ENCODE assay signal across 8 mouse cellular contexts in the genomic region with DNA sequence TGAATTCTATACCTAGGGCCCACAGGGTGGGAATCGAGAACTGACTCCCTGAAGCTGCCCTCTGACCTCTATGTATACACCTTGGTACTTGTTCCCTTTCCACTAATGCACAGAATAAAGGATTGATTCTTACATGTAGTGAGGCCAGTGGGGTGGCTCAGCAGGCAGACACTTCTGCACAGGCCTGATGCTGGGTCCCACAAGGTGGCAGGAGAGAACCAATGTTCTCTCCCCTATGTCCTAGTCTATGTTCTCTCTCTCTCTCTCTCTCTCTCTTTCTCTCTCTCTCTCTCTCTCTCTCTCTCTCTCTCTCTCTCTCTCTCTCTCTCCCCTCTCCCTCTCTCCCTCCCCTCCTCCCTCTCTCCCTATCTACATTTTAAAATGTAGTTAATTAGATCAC. TPM values are rescaled to one million over a fixed set of nuclear protein-coding genes. Genes with fewer than 3 reads are reported as not detected.
DNase-seq lines count a peak whose midpoint lies in the region; ATAC-seq and TF ChIP-seq lines count a peak whose summit lies in the region.
"Had no signal": no experiment of that assay in that cellular context is flagged by ENCODE, and none has a peak within 500 bp of the region (broad histone marks: within the 10 kb centered on the region; RNA-seq: fewer than 3 reads in every experiment).

No protein-coding gene starts in this region.

- peak; percentile 70 for TF ChIP-seq CTCF in hindbrain, postnatal 0 days (IDR thresholded peaks at IDR 0.05; ENCODE audit: low read depth)

- 56% methylated on average over 1 of the region's 1 CpGs for WGBS in hindbrain, postnatal 0 days
- 50% methylated on average over 1 of the region's 1 CpGs for WGBS in hindbrain, embryonic 12.5 days
- 70% methylated on average over 1 of the region's 1 CpGs for WGBS in midbrain, embryonic 14.5 days
- 72% methylated on average over 1 of the region's 1 CpGs for WGBS in midbrain, embryonic 10.5 days

- H3K27ac ChIP-seq in hindbrain, postnatal 0 days, result no peak overlapping the region
- H3K27ac ChIP-seq in hindbrain, embryonic 12.5 days, result no peak overlapping the region
- H3K27ac ChIP-seq in midbrain, embryonic 14.5 days (replicated peaks; ENCODE audit: low read depth, low read length), result no peak overlapping the region
- no peak overlapping the region for H3K27ac ChIP-seq in midbrain, embryonic 10.5 days (replicated peaks)
- H3K27ac ChIP-seq: embryonic facial prominence, embryonic 12.5 days had no signal

- no peaks in the 10 kb centered on the region for H3K36me3 ChIP-seq in hindbrain, postnatal 0 days (ENCODE audit: insufficient read depth, low read length)
- H3K36me3 ChIP-seq in hindbrain, embryonic 12.5 days, result no peaks in the 10 kb centered on the region
- H3K36me3 ChIP-seq in midbrain, embryonic 14.5 days (ENCODE audit: control insufficient read depth, insufficient read depth, low read length), result no peaks in the 10 kb centered on the region
- H3K36me3 ChIP-seq in midbrain, embryonic 10.5 days, result peaks cover 3% of the 10 kb centered on the region; the same call in 1 of the 2 replicates
- H3K36me3 ChIP-seq: embryonic facial prominence, embryonic 12.5 days had no signal

- no peak overlapping the region for H3K9ac ChIP-seq in hindbrain, postnatal 0 days (replicated peaks; ENCODE audit: low read length)
- no peak overlapping the region for H3K9ac ChIP-seq in hindbrain, embryonic 12.5 days
- no peak overlapping the region for H3K9ac ChIP-seq in midbrain, embryonic 14.5 days (replicated peaks; ENCODE audit: low read length)
- H3K9ac ChIP-seq: embryonic facial prominence, embryonic 12.5 days had no signal

- no peaks in the 10 kb centered on the region for H3K4me1 ChIP-seq in hindbrain, postnatal 0 days (ENCODE audit: insufficient read depth, low read length)
- H3K4me1 ChIP-seq in hindbrain, embryonic 12.5 days, result no peaks in the 10 kb centered on the region
- peaks cover 5% of the 10 kb centered on the region; the same call in 1 of the 2 replicates for H3K4me1 ChIP-seq in midbrain, embryonic 14.5 days (ENCODE audit: control insufficient read depth, insufficient read depth, low read length)
- no peaks in the 10 kb centered on the region for H3K4me1 ChIP-seq in midbrain, embryonic 10.5 days
- H3K4me1 ChIP-seq: embryonic facial prominence, embryonic 12.5 days had no signal

- H3K27me3 ChIP-seq in hindbrain, postnatal 0 days (ENCODE audit: insufficient read depth, low read length), result no peaks in the 10 kb centered on the region
- H3K27me3 ChIP-seq in hindbrain, embryonic 12.5 days, result no peaks in the 10 kb centered on the region
- no peaks in the 10 kb centered on the region for H3K27me3 ChIP-seq in midbrain, embryonic 14.5 days (ENCODE audit: control insufficient read depth, insufficient read depth, low read length)
- H3K27me3 ChIP-seq in midbrain, embryonic 10.5 days (ENCODE audit: low read depth, poor library complexity, severe bottlenecking), result no peaks in the 10 kb centered on the region
- H3K27me3 ChIP-seq: embryonic facial prominence, embryonic 12.5 days had no signal

- H3K4me3 ChIP-seq in hindbrain, postnatal 0 days (ENCODE audit: low read length), result no peak overlapping the region
- H3K4me3 ChIP-seq in hindbrain, embryonic 12.5 days, result no peak overlapping the region
- H3K4me3 ChIP-seq in midbrain, embryonic 14.5 days (replicated peaks; ENCODE audit: low read depth, low read length), result no peak overlapping the region
- no peak overlapping the region for H3K4me3 ChIP-seq in midbrain, embryonic 10.5 days
- H3K4me3 ChIP-seq: embryonic facial prominence, embryonic 12.5 days had no signal

- H3K4me2 ChIP-seq in hindbrain, postnatal 0 days (ENCODE audit: low read depth, low read length), result no peak overlapping the region
- H3K4me2 ChIP-seq in hindbrain, embryonic 12.5 days (replicated peaks), result no peak overlapping the region
- H3K4me2 ChIP-seq in midbrain, embryonic 14.5 days (ENCODE audit: low read length), result no peak overlapping the region
- H3K4me2 ChIP-seq: embryonic facial prominence, embryonic 12.5 days had no signal

- peak; percentile 73; the same call in 1 of the 2 replicates for ATAC-seq in hindbrain, postnatal 0 days
- ATAC-seq in hindbrain, embryonic 12.5 days (ENCODE audit: low FRiP score), result no peak
- no peak for ATAC-seq in midbrain, embryonic 14.5 days (ENCODE audit: low FRiP score, low TSS enrichment)

- no peaks in the 10 kb centered on the region for H3K9me3 ChIP-seq in hindbrain, postnatal 0 days (ENCODE audit: low read length)
- H3K9me3 ChIP-seq in hindbrain, embryonic 12.5 days (replicated peaks), result no peaks in the 10 kb centered on the region
- no peaks in the 10 kb centered on the region for H3K9me3 ChIP-seq in midbrain, embryonic 14.5 days (ENCODE audit: control insufficient read depth, low read length)
- no peaks in the 10 kb centered on the region for H3K9me3 ChIP-seq in midbrain, embryonic 10.5 days (replicated peaks)

- peak; percentile 54 for DNase-seq in hindbrain, postnatal 0 days (ENCODE audit: low spot score)
- DNase-seq in midbrain, embryonic 14.5 days, result peak; percentile 71
- DNase-seq in midbrain, embryonic 10.5 days (ENCODE audit: low spot score), result no peak
- DNase-seq in MN1 (ENCODE audit: low spot score), result peak; percentile 20
- DNase-seq in right cerebral cortex, postnatal 14 days, result peak; percentile 50
- DNase-seq in B cell, adult 2 months, result no peak

RNA-seq across cellular contexts. Expression of a gene that starts 14.7 kb away (rescaled TPM):
- total RNA-seq in hindbrain, postnatal 0 days (2014; rRNA removed), result 31.7 and 35.4 TPM in 2 replicates
- polyA plus RNA-seq in hindbrain, postnatal 0 days (2015; fragmentation: Nextera tagmentation; extraction: Ambion mirVana), result 101 and 107 TPM in 2 replicates
- 13.5 and 16.7 TPM in 2 replicates for polyA plus RNA-seq in hindbrain, embryonic 12.5 days (2016; fragmentation: Nextera tagmentation; extraction: Ambion mirVana)
- polyA plus RNA-seq in midbrain, embryonic 14.5 days (2014; fragmentation: Nextera tagmentation; extraction: Ambion mirVana), result 43.6 and 57.5 TPM in 2 replicates
- 6.0 and 6.4 TPM in 2 replicates for polyA plus RNA-seq in midbrain, embryonic 10.5 days (2016; fragmentation: Nextera tagmentation; extraction: Ambion mirVana)

RNA-seq across cellular contexts. Expression of a gene that starts 28.3 kb away (rescaled TPM):
- 33.8 and 44.7 TPM in 2 replicates for total RNA-seq in hindbrain, postnatal 0 days (2014; rRNA removed)
- polyA plus RNA-seq in hindbrain, postnatal 0 days (2015; fragmentation: Nextera tagmentation; extraction: Ambion mirVana), result 22.4 and 26.0 TPM in 2 replicates
- 35.3 and 38.3 TPM in 2 replicates for polyA plus RNA-seq in hindbrain, embryonic 12.5 days (2016; fragmentation: Nextera tagmentation; extraction: Ambion mirVana)
- 44.1 and 44.7 TPM in 2 replicates for polyA plus RNA-seq in midbrain, embryonic 14.5 days (2014; fragmentation: Nextera tagmentation; extraction: Ambion mirVana)
- polyA plus RNA-seq in midbrain, embryonic 10.5 days (2016; fragmentation: Nextera tagmentation; extraction: Ambion mirVana), result 28.0 and 29.3 TPM in 2 replicates

Comparison
In these comparisons a context has a peak if more than half of its experiments do, and no peak if none do; other contexts are left out.
1. DNase-seq: peak in hindbrain, postnatal 0 days (single experiment), midbrain, embryonic 14.5 days (single experiment), MN1 (single experiment) and right cerebral cortex, postnatal 14 days (single experiment); none in midbrain, embryonic 10.5 days (single experiment) and B cell, adult 2 months (0 of 2).